Mouse (Mus musculus): ENCODE data around the gene H2al1g.

GRCm38 (mm10) chrX:11345762-11346161, 27.7 kb downstream of the H2al1g start:
- no peak for TF ChIP-seq CTCF (IDR thresholded peaks at IDR 0.05; ENCODE audit: borderline replicate concordance, extremely low read depth, insufficient read depth, insufficient read length)
- TF ChIP-seq POLR2A (IDR thresholded peaks at IDR 0.05; ENCODE audit: borderline replicate concordance, extremely low read depth, insufficient read depth, insufficient read length, poor library complexity, severe bottlenecking), result no peak
